Mouse (Mus musculus) thymus, postnatal 36 days (tissue): ENCODE measurements around the gene Ust.

Experiments
- DNase-seq, 2 experiments: peaks; one replicate each; pipeline ENCODE4 v3.0.0; 2022; ENCODE audit warnings: mixed read lengths in 2 of 2

Gene Ust

DNA sequence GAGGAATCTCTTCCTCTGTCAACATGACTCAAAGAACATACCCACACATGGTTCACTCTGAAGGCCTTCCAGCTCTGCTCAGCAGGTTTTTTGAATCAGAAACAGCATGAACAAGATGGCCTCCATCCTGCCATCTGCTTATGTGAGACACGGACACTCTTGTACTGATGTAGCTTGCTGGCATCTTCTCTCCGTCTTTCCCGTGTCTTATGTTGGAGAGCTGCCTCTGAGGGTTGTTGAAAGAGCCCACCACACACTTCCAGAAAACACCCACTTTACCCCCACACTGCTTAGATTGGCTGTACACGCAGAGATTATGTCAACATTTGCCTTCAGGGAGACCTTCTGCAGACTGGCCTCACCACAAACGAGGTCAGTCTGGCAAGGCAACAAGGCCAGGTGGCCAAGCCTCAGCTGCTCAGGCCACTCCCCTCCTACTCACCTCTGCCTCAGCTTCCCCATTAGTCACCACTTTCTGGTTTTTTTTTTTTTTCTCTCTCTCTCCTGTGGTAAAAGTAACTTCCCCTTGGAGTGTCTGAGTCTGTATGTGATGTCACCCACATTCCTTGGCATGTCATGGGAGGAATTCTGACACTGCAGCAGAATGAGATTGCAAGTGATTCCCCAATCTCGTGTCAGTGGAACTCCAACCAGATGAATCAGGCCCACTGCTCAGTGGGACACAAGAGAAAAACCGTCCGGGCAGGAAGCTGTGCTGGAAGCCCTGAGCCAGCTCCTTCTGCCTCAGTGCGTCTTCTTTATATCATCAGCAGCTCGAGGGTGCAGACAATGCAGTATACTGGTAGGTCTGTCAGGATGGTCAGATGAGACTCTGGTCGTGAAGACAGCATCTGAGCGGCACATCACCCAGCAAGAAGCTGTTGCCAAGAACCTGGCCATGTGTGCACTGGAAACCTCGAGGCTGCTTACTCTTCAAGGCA, 19.4 kb downstream of the Ust start:
- no peak for DNase-seq

DNA sequence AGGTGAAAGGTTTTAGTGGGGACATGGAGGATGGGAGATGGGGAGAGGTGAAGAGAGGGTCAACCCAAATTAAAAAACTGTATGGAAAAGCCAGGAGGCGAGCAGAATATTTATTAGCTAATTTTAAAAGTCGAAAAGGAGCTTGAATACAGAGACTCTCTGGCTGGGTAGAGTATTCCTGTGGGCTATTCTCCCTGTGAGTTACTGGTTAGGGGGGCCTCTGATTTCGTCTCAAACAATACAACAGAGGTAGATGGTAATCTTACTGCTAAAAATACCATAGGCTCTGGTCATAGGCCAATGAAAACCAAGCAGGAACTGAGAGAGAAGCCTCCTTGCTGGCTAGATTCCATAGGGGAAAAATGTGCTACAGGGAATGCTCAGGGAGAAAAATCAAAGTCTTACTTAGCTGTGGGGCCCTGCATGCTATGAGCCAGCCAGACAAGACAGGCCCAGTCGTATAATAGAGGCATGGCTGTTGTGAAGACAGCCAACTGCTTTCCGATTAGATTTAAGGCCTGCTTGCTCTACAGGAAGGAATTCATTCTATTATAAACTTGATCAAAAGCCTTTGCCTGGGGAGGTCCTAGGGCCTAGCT, 23.0 kb downstream of the Ust start:
- no peak for DNase-seq

DNA sequence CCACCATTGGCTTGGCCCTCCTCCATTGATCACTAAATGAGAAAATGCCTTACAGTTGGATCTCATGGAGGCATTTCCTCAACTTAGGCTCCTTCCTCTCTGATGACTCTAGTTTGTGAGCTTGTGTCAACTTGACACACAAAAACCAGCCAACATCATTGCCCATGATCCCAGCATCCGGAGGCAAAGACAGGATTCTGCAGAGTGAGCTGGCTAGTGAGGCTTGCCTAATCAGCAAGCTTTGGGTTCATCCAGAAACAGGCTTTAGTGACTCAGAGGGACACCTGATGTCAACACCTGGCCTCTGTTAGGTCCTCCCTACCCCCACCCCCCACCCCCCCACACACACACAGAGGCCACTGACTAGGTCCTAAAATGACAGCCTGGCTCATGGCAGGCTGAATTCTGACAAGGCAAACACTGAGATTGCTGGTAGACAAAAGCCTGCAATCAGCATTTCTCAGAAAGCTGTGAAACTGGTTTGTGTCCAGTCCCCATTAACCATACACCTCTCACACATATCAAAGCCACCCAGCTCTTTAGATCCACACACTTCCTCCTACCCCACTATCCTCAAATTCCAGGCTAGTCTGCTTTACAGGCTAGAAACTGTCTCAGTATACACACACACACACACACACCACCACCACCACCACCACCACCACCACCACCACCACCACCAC, 26.6 kb downstream of the Ust start:
- no peak for DNase-seq

DNA sequence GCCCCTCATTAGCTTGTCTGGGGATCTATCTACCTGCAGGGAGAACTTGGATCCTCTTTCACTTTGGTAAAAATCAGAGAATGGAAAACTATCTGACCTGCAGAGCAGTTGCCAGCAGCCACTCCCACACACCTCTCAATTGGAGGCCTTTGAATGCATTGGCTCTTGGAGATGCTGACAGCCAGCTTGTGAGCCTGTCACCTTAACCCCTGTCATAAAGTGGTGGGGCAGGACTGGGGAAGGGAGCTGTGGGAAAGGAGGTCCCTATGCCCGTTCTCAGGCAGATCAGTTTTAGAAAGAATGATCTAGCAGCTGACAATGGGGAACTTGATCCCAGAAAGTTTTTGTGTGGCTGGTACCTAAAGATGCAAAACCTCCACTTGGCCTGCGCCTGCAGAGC, 31.2 kb downstream of the Ust start:
- DNase-seq: no peak

DNA sequence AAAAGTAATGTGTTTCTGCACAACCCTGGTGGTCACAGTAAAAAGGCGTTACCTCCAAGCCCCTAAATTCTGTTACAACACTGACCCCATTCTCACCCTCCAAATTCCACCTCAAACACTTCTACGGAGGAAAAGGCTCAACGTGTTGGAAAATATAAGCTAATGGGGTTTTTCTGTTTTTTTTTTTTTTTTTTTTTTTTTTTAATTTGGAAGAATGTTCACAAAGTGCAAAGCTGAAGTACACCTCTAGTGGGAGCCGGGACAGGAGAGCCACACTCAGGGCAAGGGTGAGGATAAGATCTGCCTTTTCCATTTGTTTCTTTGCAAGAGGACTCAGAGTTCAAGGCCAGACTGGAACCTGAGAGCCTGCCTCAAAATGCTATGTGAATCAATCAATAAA, 34.1 kb downstream of the Ust start:
- no peak for DNase-seq

DNA sequence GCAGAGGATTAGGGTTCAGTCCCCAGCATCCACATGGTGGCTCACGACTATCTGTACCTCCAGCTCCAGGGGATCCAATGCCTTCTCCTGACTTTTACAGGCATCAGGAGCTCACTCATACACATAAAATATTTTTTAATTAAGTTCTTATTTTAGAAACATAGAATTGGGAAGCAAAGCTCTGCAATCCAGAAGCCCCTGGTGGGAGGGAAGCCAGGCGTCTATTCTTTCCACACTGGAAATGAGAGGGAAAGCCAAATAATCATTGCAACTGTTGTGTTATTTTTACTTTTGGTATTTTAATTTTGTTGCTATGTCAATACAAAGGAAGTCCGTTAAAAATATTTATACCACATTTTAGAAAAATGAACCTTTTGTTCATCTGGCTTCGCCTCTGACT, 35.8 kb downstream of the Ust start:
- DNase-seq: no peak

DNA sequence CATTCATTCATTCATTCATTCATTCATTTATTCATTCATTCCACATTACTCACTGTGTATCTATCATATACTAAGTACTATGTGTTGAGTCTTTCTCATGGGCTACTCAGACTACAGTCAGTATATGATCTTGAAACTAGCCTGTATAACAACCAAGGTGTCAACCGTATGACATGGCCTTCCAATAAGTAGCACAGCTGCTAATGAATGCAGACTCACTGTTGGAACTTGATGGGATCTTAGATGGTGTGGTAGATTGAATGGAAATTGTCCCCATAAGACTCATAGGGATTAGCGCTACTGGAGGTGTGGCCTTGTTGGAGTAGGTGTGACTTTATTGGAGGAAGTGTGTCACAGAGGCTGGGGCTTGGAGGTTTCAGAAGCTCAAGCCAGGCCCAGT, 38.8 kb downstream of the Ust start:
- no peak for DNase-seq

DNA sequence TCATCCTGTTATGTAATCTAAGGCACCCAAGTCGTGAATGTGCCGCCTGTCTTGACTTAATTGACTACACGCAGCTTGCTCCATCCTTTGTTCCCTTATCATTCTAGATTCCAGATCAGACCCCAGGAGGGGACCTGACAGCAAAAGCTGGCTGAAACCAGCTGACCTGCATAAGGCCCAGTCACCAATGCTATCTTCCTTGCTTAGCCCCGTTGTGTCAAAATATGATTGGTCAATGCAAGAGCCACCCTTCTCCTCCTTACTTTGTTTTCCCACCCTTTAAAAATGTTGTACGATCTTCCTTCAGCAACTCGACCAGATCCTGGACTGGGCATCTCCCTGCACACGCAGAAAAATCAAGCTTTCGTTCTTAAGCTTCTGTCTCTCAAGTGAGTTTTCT, 40.7 kb downstream of the Ust start:
- DNase-seq: no peak

DNA sequence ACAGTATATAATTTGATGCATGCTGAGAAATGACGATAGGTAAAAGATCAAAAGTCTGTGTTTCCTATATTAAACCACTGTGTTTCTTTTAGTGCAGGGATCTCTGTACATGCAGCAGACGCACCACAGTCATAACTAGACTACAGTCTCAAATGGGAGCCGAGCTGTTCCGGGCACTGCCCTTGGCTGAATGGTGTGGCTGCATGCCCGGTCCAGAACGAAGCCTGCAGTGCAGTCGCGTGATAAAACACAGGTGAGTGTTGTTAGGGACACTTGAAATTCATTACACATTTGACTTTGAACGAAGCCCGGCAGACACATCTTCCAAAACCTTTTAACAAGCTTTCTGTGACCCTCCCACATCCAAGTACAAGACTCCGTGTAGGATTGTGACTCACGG, 46.6 kb downstream of the Ust start:
- DNase-seq: no peak

DNA sequence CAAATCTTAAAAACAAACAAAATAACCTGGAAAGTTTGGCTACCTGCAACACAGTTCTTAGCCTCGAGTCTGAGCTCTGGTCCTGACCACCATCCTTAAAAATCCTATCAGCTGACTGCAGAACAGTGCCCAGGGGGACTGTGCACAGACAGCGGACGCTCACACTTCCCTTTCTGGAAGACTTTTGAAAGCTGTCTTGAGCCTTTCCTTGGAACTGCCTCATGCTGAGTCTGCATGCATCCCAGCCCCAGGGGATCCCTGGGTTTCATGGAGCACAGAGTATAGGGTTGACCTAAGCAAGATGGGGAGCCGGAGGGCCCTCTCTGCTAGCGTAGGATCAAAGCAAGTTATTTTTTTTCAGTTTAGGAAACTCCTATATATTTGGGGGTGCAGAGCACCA, 47.6 kb downstream of the Ust start:
- no peak for DNase-seq

DNA sequence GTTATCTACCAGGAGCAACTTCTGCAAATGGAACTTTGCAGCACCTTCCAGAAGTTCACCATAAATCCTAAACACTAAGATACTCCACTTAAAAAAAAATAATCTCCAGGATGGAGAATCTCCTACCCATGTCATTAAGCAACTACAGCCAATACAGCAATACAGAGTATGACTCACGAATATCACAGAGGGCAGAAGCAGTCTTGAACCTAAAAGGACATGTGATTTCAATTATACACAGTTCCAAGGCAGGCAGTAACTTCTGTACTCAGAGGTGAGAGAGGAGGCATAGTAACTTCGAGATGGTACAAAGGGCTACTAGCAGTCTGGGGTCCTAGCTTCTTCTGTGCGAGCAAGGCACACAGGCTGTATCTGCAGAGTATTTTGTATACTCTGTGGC, 49.1 kb downstream of the Ust start:
- no peak for DNase-seq

DNA sequence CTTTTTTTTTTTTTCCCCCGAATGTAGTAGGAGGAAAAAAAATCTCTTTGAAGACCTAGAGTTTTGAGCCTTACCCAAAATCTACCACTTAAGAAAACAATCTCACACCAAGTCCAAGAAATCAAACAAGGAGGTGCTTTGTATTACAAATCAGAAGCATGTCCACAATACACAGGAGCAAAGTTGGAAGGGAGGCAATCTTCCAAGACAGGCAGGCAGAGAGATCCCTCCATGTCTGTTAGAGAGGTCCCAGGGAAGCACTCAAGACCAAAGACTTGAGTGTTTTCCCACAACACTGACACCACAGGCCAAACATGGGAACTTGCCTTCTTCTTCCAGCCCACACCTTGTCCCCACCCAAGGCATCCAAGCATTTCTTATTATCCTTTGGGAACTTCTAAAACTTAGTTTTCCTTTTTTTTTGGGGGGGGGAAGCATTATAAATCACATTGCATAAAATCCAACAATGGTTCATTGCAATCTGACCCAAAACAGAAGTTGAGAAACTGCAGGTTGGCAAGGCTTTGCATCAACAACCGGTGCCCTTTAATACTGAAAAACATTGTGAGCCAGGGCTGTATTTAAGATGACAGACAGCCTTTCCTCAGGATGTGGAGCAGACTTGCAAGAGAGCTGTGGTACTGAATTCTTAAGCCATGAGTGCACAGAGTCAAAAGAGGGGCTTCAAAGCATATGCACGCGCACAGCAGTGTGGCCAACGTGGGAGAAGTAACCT, 49.8 kb downstream of the Ust start:
- DNase-seq: no peak

DNA sequence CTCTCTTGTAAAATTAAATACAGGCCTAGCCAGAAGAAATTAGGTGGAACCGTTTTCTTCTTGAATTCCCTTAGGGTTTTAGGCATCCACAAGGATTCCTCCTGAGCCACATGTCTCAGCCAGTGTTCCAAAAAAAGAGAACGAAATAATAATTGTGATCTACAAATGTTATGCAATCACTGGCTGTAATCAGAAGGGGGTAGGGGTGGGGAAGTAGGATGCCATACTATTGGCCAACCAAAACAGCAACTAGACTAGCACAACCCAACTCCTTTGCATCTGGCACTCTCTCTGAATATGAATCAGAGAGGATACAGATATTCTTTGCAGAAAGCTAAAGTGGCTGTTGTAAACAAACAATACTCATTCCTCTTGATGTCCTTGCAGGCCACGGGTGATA, 52.7 kb downstream of the Ust start:
- no peak for DNase-seq

DNA sequence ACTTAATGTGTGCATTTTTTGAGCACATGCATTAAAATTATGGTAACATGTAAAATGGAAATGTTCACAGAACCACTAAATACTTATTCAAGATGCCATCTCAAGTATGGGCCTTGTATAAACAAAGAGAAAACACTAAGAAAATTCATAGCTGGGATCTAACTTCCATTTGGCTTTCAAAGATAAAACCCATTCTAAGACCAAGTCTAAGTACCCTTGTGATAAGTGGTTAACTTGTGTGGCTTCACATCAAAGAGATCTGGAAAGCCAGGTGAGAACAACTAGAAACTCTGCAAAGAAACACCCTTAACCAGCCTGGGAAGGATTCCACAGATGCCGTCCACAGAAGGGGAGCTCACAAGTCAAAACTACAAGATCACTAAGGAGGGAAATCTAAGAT, 53.4 kb downstream of the Ust start:
- no peak for DNase-seq

DNA sequence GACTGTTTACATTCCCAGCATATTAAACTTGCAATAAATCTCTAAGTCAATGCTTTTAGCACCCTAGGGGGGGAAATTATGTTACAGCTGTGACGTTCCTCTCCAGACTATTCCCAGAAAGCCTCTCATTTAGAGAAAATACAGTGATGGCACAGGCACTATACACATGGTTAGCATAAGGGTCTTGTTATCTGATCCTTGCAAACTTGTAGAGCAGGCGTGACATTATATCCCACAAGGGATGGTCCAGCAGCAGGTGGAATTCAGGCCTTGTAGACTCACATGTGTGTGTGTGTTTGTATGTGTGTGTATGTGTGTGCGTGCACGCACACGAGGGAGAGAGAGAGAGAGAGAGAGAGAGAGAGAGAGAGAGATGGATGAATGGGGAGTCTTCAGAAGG, 57.3 kb downstream of the Ust start:
- no peak for DNase-seq

DNA sequence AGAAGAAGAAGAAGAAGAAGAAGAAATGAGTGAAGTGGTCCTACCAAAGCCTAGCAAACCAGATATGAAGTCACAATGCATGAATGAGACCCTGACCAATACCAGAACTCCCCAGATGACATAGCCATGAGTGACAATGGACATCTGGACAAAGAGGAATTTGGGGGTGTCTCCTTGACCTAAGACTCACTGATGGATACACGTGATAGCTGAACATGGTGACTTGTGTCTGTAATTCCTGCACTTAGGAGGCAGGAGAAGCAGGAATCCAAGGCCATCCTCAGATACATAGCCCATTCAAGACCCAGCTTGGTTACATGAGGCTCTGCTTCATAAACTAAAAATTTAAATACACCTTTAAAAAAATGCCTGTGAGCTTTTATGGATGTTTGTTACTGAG, 63.9 kb downstream of the Ust start:
- DNase-seq: no peak

DNA sequence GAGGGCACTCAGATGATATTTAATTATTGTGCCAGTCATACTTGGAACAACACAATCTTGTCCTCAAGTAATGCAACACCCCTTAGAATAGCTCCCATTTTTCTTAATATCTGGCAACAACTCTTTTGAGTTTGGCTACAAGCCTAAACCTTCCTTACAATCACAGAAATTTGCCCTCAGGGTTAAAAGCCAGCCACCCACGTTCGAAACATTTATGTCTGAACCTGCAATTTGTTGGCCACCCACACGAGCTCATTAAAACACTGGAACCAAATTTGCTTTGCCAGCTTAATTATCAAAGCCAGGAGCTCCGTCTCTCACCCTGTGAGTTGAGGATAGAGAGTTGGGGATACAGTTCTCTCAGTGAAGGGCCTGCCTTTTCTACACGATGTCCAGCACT, 70.9 kb downstream of the Ust start:
- DNase-seq: no peak

DNA sequence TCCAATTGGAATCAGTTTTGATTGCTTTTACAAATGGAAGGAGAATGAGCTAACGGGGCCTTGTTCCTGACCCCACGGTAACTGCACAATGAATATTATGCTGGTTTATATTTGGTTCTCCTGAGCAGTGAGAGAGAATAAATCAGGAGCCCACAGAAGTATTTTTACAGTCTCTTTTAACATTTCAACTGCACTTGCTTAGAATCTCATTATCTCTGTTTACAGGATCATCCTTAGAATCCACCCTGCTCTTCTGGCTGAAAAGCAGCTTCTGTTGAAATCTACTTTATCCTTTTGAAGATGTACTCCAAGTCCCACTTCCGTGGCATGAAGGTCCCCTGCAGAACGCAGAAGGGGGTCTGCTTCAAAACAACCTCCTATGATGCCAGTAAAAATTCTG, 71.7 kb downstream of the Ust start:
- DNase-seq: no peak

DNA sequence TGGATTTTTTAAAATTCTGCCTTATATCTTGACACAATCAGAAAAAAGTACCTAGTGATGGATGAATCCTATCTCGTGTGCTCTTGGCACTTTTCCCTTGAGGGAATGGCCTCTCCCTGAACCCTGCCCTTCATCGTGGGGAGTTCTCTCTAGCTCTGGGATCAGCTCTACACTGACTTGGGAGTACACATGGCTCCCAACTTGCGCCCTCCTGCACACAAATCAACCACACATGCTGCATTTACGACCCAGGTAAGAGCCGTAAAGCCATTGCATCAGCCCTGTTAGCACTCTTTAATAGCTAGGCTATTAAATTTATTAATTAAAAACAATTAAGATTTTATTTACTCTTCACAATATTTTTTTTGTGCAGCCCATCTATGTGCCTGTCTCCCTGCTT, 74.6 kb downstream of the Ust start:
- no peak for DNase-seq

DNA sequence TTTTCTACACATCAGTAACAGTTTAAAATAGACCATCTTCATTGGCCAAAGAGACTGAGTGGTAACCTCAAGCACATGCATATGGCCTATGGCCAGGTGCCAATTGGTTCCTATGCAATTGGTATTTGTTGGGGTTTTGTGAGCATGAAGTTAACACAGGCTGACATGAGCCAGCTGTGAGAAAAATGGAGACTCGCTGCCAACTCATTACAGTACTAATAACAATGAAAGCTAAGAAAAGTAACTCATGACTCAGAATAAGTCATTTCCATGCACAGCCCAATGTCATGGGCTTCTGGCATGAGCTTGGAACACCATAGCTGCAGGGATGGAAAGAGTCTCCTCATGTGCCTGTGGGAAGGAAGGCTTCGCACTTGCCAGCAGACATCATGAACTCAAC, 86.8 kb downstream of the Ust start:
- no peak for DNase-seq

DNA sequence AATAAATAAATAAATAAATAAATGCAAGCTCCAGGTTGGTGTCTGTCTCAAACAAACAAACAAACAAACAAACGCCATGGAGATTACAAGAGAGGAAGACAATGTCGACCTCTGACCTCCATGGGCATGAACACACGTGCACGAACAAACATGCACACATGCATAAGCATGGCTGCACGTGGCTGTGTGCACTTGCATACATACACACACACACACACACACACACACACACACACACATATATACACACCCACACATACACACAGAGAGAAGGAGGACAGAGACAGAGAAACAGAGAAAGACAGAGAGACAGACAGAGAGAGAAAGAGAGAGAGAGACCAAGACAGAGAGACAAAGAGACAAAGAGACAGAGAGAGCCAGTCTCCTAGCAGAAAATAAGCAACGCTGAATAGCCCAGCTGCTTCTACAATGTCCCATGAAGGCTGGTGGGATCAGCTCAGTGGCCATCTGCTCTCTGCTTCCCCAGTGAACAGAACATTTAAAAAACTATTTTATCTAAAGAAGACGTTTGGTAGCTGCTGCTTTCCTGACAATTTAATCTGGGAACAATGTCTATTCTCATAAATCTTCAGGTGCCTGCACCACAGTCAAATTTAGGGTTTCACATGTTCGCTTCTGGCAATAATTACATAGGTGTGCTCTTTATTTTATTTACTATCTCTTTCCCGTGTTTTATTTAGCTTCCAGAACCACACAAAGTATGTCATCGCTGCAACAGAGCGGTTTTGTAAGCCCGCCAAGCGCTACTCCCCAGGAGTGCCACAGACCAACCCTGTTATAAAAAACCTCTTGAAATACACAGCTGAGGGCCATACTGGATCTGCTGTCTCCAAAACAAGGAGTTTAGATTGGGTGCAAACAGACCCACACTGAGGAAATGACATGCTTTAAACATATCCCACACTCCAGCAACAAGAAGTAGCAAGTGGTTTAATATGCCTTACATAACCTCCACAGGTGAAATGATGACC, 89.5 kb downstream of the Ust start:
- DNase-seq: no peak
